Mouse (Mus musculus): ENCODE measurements at regions not wholly inside any gene's neighbourhood (a gene's known extent, or its start where the extent isn't known, plus 50 kb on each side); places are given as distances from the start of the nearest gene placed in this dataset.
"Not testable (repeated sequence)": the region's sequence is repeated elsewhere in the genome, so short reads cannot be mapped to it uniquely, and the experiment has no call there.

GRCm38 (mm10) chr12:3109671-3110070 lies 200.1 kb downstream of the Rab10 start:
- H3K4me3 ChIP-seq (replicated peaks); H3K4me1 ChIP-seq; H3K36me3 ChIP-seq; H3K27ac ChIP-seq (replicated peaks); H3K9ac ChIP-seq; ATAC-seq (ENCODE audit: insufficient number of reproducible peaks, low FRiP score, low TSS enrichment, low read depth); H3K9me3 ChIP-seq (replicated peaks); H3K4me2 ChIP-seq (replicated peaks); H3K27me3 ChIP-seq: not testable (repeated sequence)
- WGBS, result 80% methylated on average over 5 of the region's 5 CpGs

- not testable (repeated sequence) for H3K27me3 ChIP-seq; H3K27ac ChIP-seq (replicated peaks); H3K4me3 ChIP-seq (replicated peaks); H3K9me3 ChIP-seq (replicated peaks); H3K4me1 ChIP-seq; ATAC-seq (ENCODE audit: insufficient number of reproducible peaks, low FRiP score, low TSS enrichment, low read depth); H3K9ac ChIP-seq; H3K4me2 ChIP-seq (replicated peaks); H3K36me3 ChIP-seq
- 50% methylated on average over 5 of the region's 5 CpGs for WGBS
These were observed 207.8 kb downstream of the Rab10 start for GRCm38 (mm10) chr12:3101963-3102362.

DNA sequence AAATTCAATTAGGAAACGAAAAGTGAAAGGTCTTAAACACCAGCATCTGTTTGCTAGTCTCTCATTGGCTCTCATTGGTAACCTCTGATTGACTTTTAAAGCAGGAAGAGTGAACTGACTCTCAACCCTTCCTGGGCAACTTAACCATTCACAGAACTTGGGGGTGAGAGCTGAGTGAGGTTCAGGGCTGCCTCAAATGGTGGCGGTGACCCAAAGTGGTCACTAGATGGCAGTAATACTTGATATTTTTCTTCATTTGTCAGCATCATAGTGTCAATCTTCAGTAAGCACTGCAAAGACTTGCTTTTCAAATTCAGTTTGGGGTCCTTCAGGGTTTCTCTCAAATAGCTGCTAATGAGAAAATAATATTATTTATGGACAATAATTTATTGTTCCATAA lies 211.6 kb downstream of the Rab10 start:
- H3K4me1 ChIP-seq; H3K4me2 ChIP-seq (replicated peaks); H3K27ac ChIP-seq (replicated peaks); H3K9me3 ChIP-seq (replicated peaks); H3K36me3 ChIP-seq; H3K27me3 ChIP-seq; H3K9ac ChIP-seq; H3K4me3 ChIP-seq (replicated peaks): not testable (repeated sequence)
- 18% methylated on average over 2 of the region's 2 CpGs for WGBS
- ATAC-seq (ENCODE audit: insufficient number of reproducible peaks, low FRiP score, low TSS enrichment, low read depth), result 0 out of 2 replicates have a peak, but pooled peaks have one; percentile 54

GRCm38 (mm10) chr12:3094509-3094908 lies 215.3 kb downstream of the Rab10 start:
- WGBS, result 93% methylated on average over 5 of the region's 5 CpGs
- H3K9ac ChIP-seq, result no peak overlapping the region
- H3K4me2 ChIP-seq (replicated peaks), result no peak overlapping the region
- no peaks in the 10 kb centered on the region for H3K9me3 ChIP-seq (replicated peaks)
- no peaks in the 10 kb centered on the region for H3K27me3 ChIP-seq
- no peaks in the 10 kb centered on the region for H3K4me1 ChIP-seq
- H3K4me3 ChIP-seq (replicated peaks), result no peak overlapping the region
- ATAC-seq (ENCODE audit: insufficient number of reproducible peaks, low FRiP score, low TSS enrichment, low read depth), result no peak
- H3K36me3 ChIP-seq, result no peaks in the 10 kb centered on the region
- H3K27ac ChIP-seq (replicated peaks), result no peak overlapping the region

- H3K4me3 ChIP-seq (replicated peaks); H3K27ac ChIP-seq (replicated peaks); H3K9me3 ChIP-seq (replicated peaks); H3K9ac ChIP-seq; H3K27me3 ChIP-seq; H3K4me2 ChIP-seq (replicated peaks); H3K36me3 ChIP-seq; ATAC-seq (ENCODE audit: insufficient number of reproducible peaks, low FRiP score, low TSS enrichment, low read depth); H3K4me1 ChIP-seq: not testable (repeated sequence)
- WGBS, result 67% methylated on average over 2 of the region's 3 CpGs
These were observed 216.8 kb downstream of the Rab10 start for GRCm38 (mm10) chr12:3092974-3093373.

GRCm38 (mm10) chr12:3049546-3049945 lies 260.2 kb downstream of the Rab10 start:
- H3K4me2 ChIP-seq (replicated peaks); H3K9ac ChIP-seq; ATAC-seq (ENCODE audit: insufficient number of reproducible peaks, low FRiP score, low TSS enrichment, low read depth); H3K9me3 ChIP-seq (replicated peaks); H3K4me1 ChIP-seq; H3K4me3 ChIP-seq (replicated peaks); H3K27me3 ChIP-seq; H3K27ac ChIP-seq (replicated peaks); H3K36me3 ChIP-seq: not testable (repeated sequence)
- WGBS, result 70% methylated on average over 5 of the region's 5 CpGs

DNA sequence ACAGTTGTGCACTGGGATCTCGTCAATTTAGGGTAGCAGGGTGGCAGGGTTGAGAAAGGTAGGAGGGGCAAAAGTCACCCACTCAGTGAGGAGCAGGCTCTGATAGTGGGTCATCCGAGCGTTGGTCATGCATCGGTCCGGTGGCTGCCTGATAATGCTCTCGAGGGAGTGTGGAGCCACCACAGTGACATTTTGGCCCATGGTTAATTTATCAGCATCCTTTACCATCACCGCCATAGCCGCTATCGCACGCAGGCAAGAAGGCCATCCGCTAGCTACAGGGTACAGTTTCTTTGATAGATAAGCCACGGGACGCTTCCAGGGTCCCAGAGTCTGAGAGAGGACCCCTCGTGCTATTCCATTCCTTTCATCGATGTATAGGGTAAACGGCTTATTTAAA lies 291.3 kb downstream of the Rab10 start:
- H3K4me2 ChIP-seq (replicated peaks); H3K9ac ChIP-seq; H3K4me1 ChIP-seq; H3K36me3 ChIP-seq; H3K9me3 ChIP-seq (replicated peaks); H3K4me3 ChIP-seq (replicated peaks); H3K27me3 ChIP-seq; ATAC-seq (ENCODE audit: insufficient number of reproducible peaks, low FRiP score, low TSS enrichment, low read depth); H3K27ac ChIP-seq (replicated peaks): not testable (repeated sequence)
- 89% methylated on average over 16 of the region's 16 CpGs for WGBS

- not testable (repeated sequence) for H3K27me3 ChIP-seq; H3K4me2 ChIP-seq (replicated peaks); H3K9me3 ChIP-seq (replicated peaks); H3K4me3 ChIP-seq (replicated peaks); ATAC-seq (ENCODE audit: insufficient number of reproducible peaks, low FRiP score, low TSS enrichment, low read depth); H3K36me3 ChIP-seq; H3K9ac ChIP-seq; H3K27ac ChIP-seq (replicated peaks); H3K4me1 ChIP-seq
- 80% methylated on average over 8 of the region's 8 CpGs for WGBS
These were observed 293.0 kb downstream of the Rab10 start for GRCm38 (mm10) chr12:3016777-3017176.
